Mouse (Mus musculus) kidney, postnatal 25 days (tissue): ENCODE measurements around the gene Myt1l.

Experiments
- DNase-seq, 2 experiments: peaks; one replicate each; pipeline ENCODE4 v3.0.0; 2021; ENCODE audit warnings: mixed read lengths in 2 of 2

Gene Myt1l

GRCm38 (mm10) chr12:29657870-29658269 lies 129.7 kb downstream of the Myt1l start:
- DNase-seq: no peak

GRCm38 (mm10) chr12:29671984-29672383 lies 143.8 kb downstream of the Myt1l start:
- no peak for DNase-seq

- peak; percentile 46 to 55 for DNase-seq
Measured at GRCm38 (mm10) chr12:29675594-29676362, 147.6 kb downstream of the Myt1l start.

GRCm38 (mm10) chr12:29682384-29682783 lies 154.2 kb downstream of the Myt1l start:
- no peak for DNase-seq

- DNase-seq: no peak
Measured at GRCm38 (mm10) chr12:29682946-29683345, 154.8 kb downstream of the Myt1l start.

- no peak for DNase-seq
Measured at GRCm38 (mm10) chr12:29686241-29686640, 158.1 kb downstream of the Myt1l start.

- DNase-seq: no peak
Measured at GRCm38 (mm10) chr12:29691566-29691965, 163.4 kb downstream of the Myt1l start.

- no peak for DNase-seq
Measured at GRCm38 (mm10) chr12:29695194-29695593, 167.0 kb downstream of the Myt1l start.

GRCm38 (mm10) chr12:29697526-29698500 lies 169.6 kb downstream of the Myt1l start:
- DNase-seq: peak in 1 of 2 experiments; percentile 7

- DNase-seq: no peak
Measured at GRCm38 (mm10) chr12:29698541-29698940, 170.4 kb downstream of the Myt1l start.

GRCm38 (mm10) chr12:29698976-29699375 lies 170.8 kb downstream of the Myt1l start:
- no peak for DNase-seq

- no peak for DNase-seq
Measured at GRCm38 (mm10) chr12:29699386-29699785, 171.2 kb downstream of the Myt1l start.

GRCm38 (mm10) chr12:29700026-29700425 lies 171.8 kb downstream of the Myt1l start:
- DNase-seq: no peak

GRCm38 (mm10) chr12:29701076-29701475 lies 172.9 kb downstream of the Myt1l start:
- no peak for DNase-seq

- DNase-seq: no peak
Measured at GRCm38 (mm10) chr12:29701731-29702316, 173.6 kb downstream of the Myt1l start.

- peak; percentile 47 to 55 for DNase-seq
Measured at GRCm38 (mm10) chr12:29702626-29703025, 174.4 kb downstream of the Myt1l start.

- no peak for DNase-seq
Measured at GRCm38 (mm10) chr12:29703541-29703940, 175.4 kb downstream of the Myt1l start.

- no peak for DNase-seq
Measured at GRCm38 (mm10) chr12:29707094-29707493, 178.9 kb downstream of the Myt1l start.

- no peak for DNase-seq
Measured at GRCm38 (mm10) chr12:29708166-29708565, 180.0 kb downstream of the Myt1l start.

GRCm38 (mm10) chr12:29712795-29713721 lies 184.9 kb downstream of the Myt1l start:
- no peak for DNase-seq

GRCm38 (mm10) chr12:29723722-29724338 lies 195.6 kb downstream of the Myt1l start:
- no peak for DNase-seq

- DNase-seq: no peak
Measured at GRCm38 (mm10) chr12:29728294-29728693, 200.1 kb downstream of the Myt1l start.
